Mouse (Mus musculus): ENCODE data around the gene Cutc. TPM values are rescaled to one million over a fixed set of nuclear protein-coding genes. Genes with fewer than 3 reads are reported as not detected.
A peak's percentile ranks its signal among the peaks of the same experiment; 100 is the strongest.

The Cutc gene
- polyA plus RNA-seq, 1 experiment = 5.2 TPM

- no peak overlapping the region for H3K27ac ChIP-seq (ENCODE audit: insufficient read depth, low read length)
- TF ChIP-seq POLR2A (IDR thresholded peaks at IDR 0.05; ENCODE audit: low read depth, low read length) (no peak), CTCF (IDR thresholded peaks at IDR 0.05; ENCODE audit: extremely low read depth, insufficient read depth, insufficient read length, insufficient replicate concordance) (no peak)
- H3K4me1 ChIP-seq (ENCODE audit: control insufficient read depth, insufficient read depth, insufficient read length) = peaks cover 8% of the 10 kb centered on the region; the same call in 1 of the 2 replicates
- no peak for DNase-seq (ENCODE audit: low read depth in 1 of 2, low spot score in 2 of 2)
- no peak overlapping the region for H3K4me3 ChIP-seq (ENCODE audit: extremely low read depth, insufficient read depth, insufficient read length)
- WGBS = 60% methylated on average over 5 of the region's 5 CpGs
- no peaks in the 10 kb centered on the region; the same call in 1 of the 2 replicates for H3K36me3 ChIP-seq (ENCODE audit: control insufficient read depth, insufficient read depth, low read length)
- H3K27me3 ChIP-seq (ENCODE audit: control insufficient read depth, insufficient read depth, low read length) = no peaks in the 10 kb centered on the region
Observed at GRCm38 (mm10) chr19:43711971-43712370, 40.8 kb upstream of the Cutc start.

- peaks cover 13% of the 10 kb centered on the region for H3K36me3 ChIP-seq (ENCODE audit: control insufficient read depth, insufficient read depth, low read length)
- WGBS = 95% methylated on average over 11 of the region's 11 CpGs
Observed at GRCm38 (mm10) chr19:43720061-43720460, 32.7 kb upstream of the Cutc start.

GRCm38 (mm10) chr19:43722891-43723290 lies 29.9 kb upstream of the Cutc start:
- peaks cover 16% of the 10 kb centered on the region for H3K36me3 ChIP-seq (ENCODE audit: control insufficient read depth, insufficient read depth, low read length)
- H3K27me3 ChIP-seq (ENCODE audit: control insufficient read depth, insufficient read depth, low read length) = no peaks in the 10 kb centered on the region
- peaks cover 4% of the 10 kb centered on the region; the same call in 1 of the 2 replicates for H3K4me1 ChIP-seq (ENCODE audit: control insufficient read depth, insufficient read depth, insufficient read length)
- 57% methylated on average over 8 of the region's 8 CpGs for WGBS
- no peak overlapping the region for H3K27ac ChIP-seq (ENCODE audit: insufficient read depth, low read length)
- TF ChIP-seq POLR2A (IDR thresholded peaks at IDR 0.05; ENCODE audit: low read depth, low read length) (no peak), CTCF (IDR thresholded peaks at IDR 0.05; ENCODE audit: extremely low read depth, insufficient read depth, insufficient read length, insufficient replicate concordance) (no peak)
- no peak overlapping the region for H3K4me3 ChIP-seq (ENCODE audit: extremely low read depth, insufficient read depth, insufficient read length)
- DNase-seq (ENCODE audit: low read depth in 1 of 2, low spot score in 2 of 2) = no peak

More at GRCm38 (mm10) chr19:43720061-43720460, 32.7 kb upstream of the Cutc start:
- Histone ChIP-seq H3K27me3 (ENCODE audit: control insufficient read depth, insufficient read depth, low read length) (no peaks in the 10 kb centered on the region), H3K4me3 (ENCODE audit: extremely low read depth, insufficient read depth, insufficient read length) (no peak overlapping the region), H3K4me1 (ENCODE audit: control insufficient read depth, insufficient read depth, insufficient read length) (no peaks in the 10 kb centered on the region; the same call in 1 of the 2 replicates), H3K27ac (ENCODE audit: insufficient read depth, low read length) (no peak overlapping the region)
- DNase-seq (ENCODE audit: low read depth in 1 of 2, low spot score in 2 of 2) = no peak
- no peak for TF ChIP-seq POLR2A (IDR thresholded peaks at IDR 0.05; ENCODE audit: low read depth, low read length)
- TF ChIP-seq CTCF (IDR thresholded peaks at IDR 0.05; ENCODE audit: extremely low read depth, insufficient read depth, insufficient read length, insufficient replicate concordance) = no peak

- 76% methylated on average over 10 of the region's 10 CpGs for WGBS
- Histone ChIP-seq H3K4me3 (ENCODE audit: extremely low read depth, insufficient read depth, insufficient read length) (no peak overlapping the region), H3K36me3 (ENCODE audit: control insufficient read depth, insufficient read depth, low read length) (peaks cover 20% of the 10 kb centered on the region)
Observed at GRCm38 (mm10) chr19:43723501-43723900, 29.3 kb upstream of the Cutc start.

GRCm38 (mm10) chr19:43724194-43724593 lies 28.6 kb upstream of the Cutc start:
- Histone ChIP-seq H3K27ac (ENCODE audit: insufficient read depth, low read length) (no peak overlapping the region), H3K4me1 (ENCODE audit: control insufficient read depth, insufficient read depth, insufficient read length) (peaks cover 4% of the 10 kb centered on the region; the same call in 1 of the 2 replicates), H3K27me3 (ENCODE audit: control insufficient read depth, insufficient read depth, low read length) (no peaks in the 10 kb centered on the region), H3K4me3 (ENCODE audit: extremely low read depth, insufficient read depth, insufficient read length) (no peak overlapping the region), H3K36me3 (ENCODE audit: control insufficient read depth, insufficient read depth, low read length) (peaks cover 20% of the 10 kb centered on the region)
- TF ChIP-seq POLR2A (IDR thresholded peaks at IDR 0.05; ENCODE audit: low read depth, low read length) (no peak), CTCF (IDR thresholded peaks at IDR 0.05; ENCODE audit: extremely low read depth, insufficient read depth, insufficient read length, insufficient replicate concordance) (no peak)
- no peak for DNase-seq (ENCODE audit: low read depth in 1 of 2, low spot score in 2 of 2)
- 95% methylated on average over 20 of the region's 20 CpGs for WGBS

More at GRCm38 (mm10) chr19:43723501-43723900, 29.3 kb upstream of the Cutc start:
- DNase-seq (ENCODE audit: low read depth in 1 of 2, low spot score in 2 of 2) = no peak
- TF ChIP-seq POLR2A (IDR thresholded peaks at IDR 0.05; ENCODE audit: low read depth, low read length) (no peak), CTCF (IDR thresholded peaks at IDR 0.05; ENCODE audit: extremely low read depth, insufficient read depth, insufficient read length, insufficient replicate concordance) (no peak)
- Histone ChIP-seq H3K27me3 (ENCODE audit: control insufficient read depth, insufficient read depth, low read length) (no peaks in the 10 kb centered on the region), H3K4me1 (ENCODE audit: control insufficient read depth, insufficient read depth, insufficient read length) (peaks cover 4% of the 10 kb centered on the region; the same call in 1 of the 2 replicates), H3K27ac (ENCODE audit: insufficient read depth, low read length) (no peak overlapping the region)

- TF ChIP-seq CTCF (IDR thresholded peaks at IDR 0.05; ENCODE audit: extremely low read depth, insufficient read depth, insufficient read length, insufficient replicate concordance) (no peak), POLR2A (IDR thresholded peaks at IDR 0.05; ENCODE audit: low read depth, low read length) (no peak)
- 99% methylated on average over 7 of the region's 7 CpGs for WGBS
Observed at GRCm38 (mm10) chr19:43724821-43725220, 28.0 kb upstream of the Cutc start.

GRCm38 (mm10) chr19:43726510-43727146 lies 26.2 kb upstream of the Cutc start:
- WGBS = 60% methylated on average over 15 of the region's 15 CpGs
- Histone ChIP-seq H3K27me3 (ENCODE audit: control insufficient read depth, insufficient read depth, low read length) (no peaks in the 10 kb centered on the region), H3K27ac (ENCODE audit: insufficient read depth, low read length) (peak overlapping the region; percentile 4; the same call in 1 of the 2 replicates), H3K4me3 (ENCODE audit: extremely low read depth, insufficient read depth, insufficient read length) (no peak overlapping the region), H3K4me1 (ENCODE audit: control insufficient read depth, insufficient read depth, insufficient read length) (peaks cover 4% of the 10 kb centered on the region; the same call in 1 of the 2 replicates), H3K36me3 (ENCODE audit: control insufficient read depth, insufficient read depth, low read length) (peaks cover 24% of the 10 kb centered on the region)
- TF ChIP-seq POLR2A (IDR thresholded peaks at IDR 0.05; ENCODE audit: low read depth, low read length) (no peak), CTCF (IDR thresholded peaks at IDR 0.05; ENCODE audit: extremely low read depth, insufficient read depth, insufficient read length, insufficient replicate concordance) (no peak)
- DNase-seq (ENCODE audit: low read depth in 1 of 2, low spot score in 2 of 2) = peak; percentile 36 to 56

More at GRCm38 (mm10) chr19:43724821-43725220, 28.0 kb upstream of the Cutc start:
- no peak for DNase-seq (ENCODE audit: low read depth in 1 of 2, low spot score in 2 of 2)
- Histone ChIP-seq H3K27ac (ENCODE audit: insufficient read depth, low read length) (no peak overlapping the region), H3K4me3 (ENCODE audit: extremely low read depth, insufficient read depth, insufficient read length) (no peak overlapping the region), H3K4me1 (ENCODE audit: control insufficient read depth, insufficient read depth, insufficient read length) (peaks cover 4% of the 10 kb centered on the region; the same call in 1 of the 2 replicates), H3K36me3 (ENCODE audit: control insufficient read depth, insufficient read depth, low read length) (peaks cover 24% of the 10 kb centered on the region), H3K27me3 (ENCODE audit: control insufficient read depth, insufficient read depth, low read length) (no peaks in the 10 kb centered on the region)
